In the genomic region with DNA sequence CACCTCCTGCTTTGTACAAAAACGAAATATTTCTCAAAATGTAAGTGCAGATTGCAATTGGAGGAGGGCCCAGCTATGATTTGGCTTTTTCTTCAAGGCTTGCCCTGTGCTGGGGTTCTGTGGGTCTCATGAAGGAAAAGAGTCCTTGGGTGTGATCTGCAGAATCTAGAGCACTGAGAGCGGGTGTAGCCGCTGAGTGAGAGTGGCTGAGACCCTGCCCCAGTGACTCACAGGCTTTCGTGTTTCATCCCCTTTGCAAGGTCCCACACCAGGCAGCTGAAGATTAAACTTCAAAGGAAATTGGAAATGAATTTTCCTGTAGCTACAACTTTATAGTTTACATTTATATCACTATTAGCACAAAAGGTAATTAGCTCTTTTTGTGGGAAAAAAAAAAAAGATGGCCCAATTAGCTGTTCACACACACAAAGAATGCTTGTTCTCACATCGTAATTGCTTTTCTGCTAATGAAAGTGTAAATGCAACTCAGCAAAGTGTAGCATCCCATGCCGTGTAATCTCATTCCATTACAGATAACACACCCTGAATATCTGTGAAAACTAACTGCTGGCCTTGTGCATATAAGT, we compare ENCODE assay signal across 12 mouse cellular contexts.
"Had no signal": no experiment of that assay in that cellular context is flagged by ENCODE, and none has a peak within 500 bp of the region (broad histone marks: within the 10 kb centered on the region; RNA-seq: fewer than 3 reads in every experiment).

No protein-coding gene starts in this region.

- H3K36me3 ChIP-seq: limb, embryonic 13.5 days; midbrain, embryonic 13.5 days; stomach, embryonic 15.5 days had no signal

- H3K9ac ChIP-seq: limb, embryonic 13.5 days; liver, embryonic 14.5 days; midbrain, embryonic 13.5 days; stomach, embryonic 15.5 days had no signal

- H3K27ac ChIP-seq: limb, embryonic 13.5 days; liver, embryonic 14.5 days; midbrain, embryonic 13.5 days; stomach, embryonic 15.5 days had no signal

- H3K4me3 ChIP-seq: limb, embryonic 13.5 days; midbrain, embryonic 13.5 days; stomach, embryonic 15.5 days had no signal

- ATAC-seq: midbrain, embryonic 13.5 days had no signal

- H3K27me3 ChIP-seq: limb, embryonic 13.5 days; midbrain, embryonic 13.5 days; stomach, embryonic 15.5 days had no signal

- H3K4me2 ChIP-seq: limb, embryonic 13.5 days; midbrain, embryonic 13.5 days; stomach, embryonic 15.5 days had no signal

- H3K9me3 ChIP-seq: limb, embryonic 13.5 days; midbrain, embryonic 13.5 days; stomach, embryonic 15.5 days had no signal

- H3K4me1 ChIP-seq: limb, embryonic 13.5 days; midbrain, embryonic 13.5 days; stomach, embryonic 15.5 days had no signal

- DNase-seq: kidney, adult 8-10 months; kidney, postnatal 25 days; layer of hippocampus, postnatal 36 days; lung, adult 18-20 months; lung, postnatal 36 days; right cerebral cortex, postnatal 14 days; thymus, adult 2 months; thymus, postnatal 25 days had no signal
